Mouse (Mus musculus) liver, adult (tissue): ENCODE results near the gene Myo18a.

Source experiments
- GATA4 ChIP-seq: IDR thresholded peaks from 2 replicates; pipeline ENCODE4 v1.6.1; 2014; ENCODE audit warnings: mild to moderate bottlenecking, low read length; ENCODE audit not compliant: insufficient replicate concordance

Gene Myo18a

GRCm38 (mm10) chr11:77765459-77765777, 2.4 kb downstream of the Myo18a start:
- no peak for TF ChIP-seq GATA4

- TF ChIP-seq GATA4: peak; percentile 87; the same call in 1 of the 2 replicates
These were observed 3.4 kb downstream of the Myo18a start for GRCm38 (mm10) chr11:77766351-77767001.

- TF ChIP-seq GATA4: no peak
These were observed 6.5 kb downstream of the Myo18a start for GRCm38 (mm10) chr11:77769496-77769895.

- TF ChIP-seq GATA4: peak; percentile 7; the same call in 1 of the 2 replicates
These were observed 7.3 kb downstream of the Myo18a start for GRCm38 (mm10) chr11:77770346-77770745.

GRCm38 (mm10) chr11:77771879-77772713, 9.1 kb downstream of the Myo18a start:
- no peak for TF ChIP-seq GATA4

- peak; percentile 87; the same call in 1 of the 2 replicates for TF ChIP-seq GATA4
These were observed 12.8 kb downstream of the Myo18a start for GRCm38 (mm10) chr11:77775701-77776400.

GRCm38 (mm10) chr11:77777436-77777835, 14.4 kb downstream of the Myo18a start:
- no peak for TF ChIP-seq GATA4

GRCm38 (mm10) chr11:77777937-77778336, 14.9 kb downstream of the Myo18a start:
- no peak for TF ChIP-seq GATA4

GRCm38 (mm10) chr11:77779240-77779639, 16.2 kb downstream of the Myo18a start:
- peak; percentile 95; the same call in 1 of the 2 replicates for TF ChIP-seq GATA4

- no peak for TF ChIP-seq GATA4
These were observed 18.0 kb downstream of the Myo18a start for GRCm38 (mm10) chr11:77781088-77781487.

- no peak for TF ChIP-seq GATA4
These were observed 19.2 kb downstream of the Myo18a start for GRCm38 (mm10) chr11:77782104-77782815.

- TF ChIP-seq GATA4: peak; percentile 25; the same call in 1 of the 2 replicates
These were observed 20.2 kb downstream of the Myo18a start for GRCm38 (mm10) chr11:77783211-77783746.

- no peak; the same call in 1 of the 2 replicates for TF ChIP-seq GATA4
These were observed 21.0 kb downstream of the Myo18a start for GRCm38 (mm10) chr11:77783747-77784646.

- no peak for TF ChIP-seq GATA4
These were observed 21.8 kb downstream of the Myo18a start for GRCm38 (mm10) chr11:77784894-77785293.
